Mouse (Mus musculus) embryonic facial prominence, embryonic 13.5 days (tissue): ENCODE measurements at regions not wholly inside any gene's neighbourhood (a gene's known extent, or its start where the extent isn't known, plus 50 kb on each side); places are given as distances from the start of the nearest gene placed in this dataset.

Experiments
- ATAC-seq: fragments of 200-750 bp; cut with Nextera tagmentation; 2 replicates; pipeline ENCODE4 v1.8.0; 2017; ENCODE audit warnings: low read depth; ENCODE audit not compliant: insufficient number of reproducible peaks, insufficient read depth, low FRiP score, low TSS enrichment
- H3K27ac ChIP-seq: fragments of 300-500 bp; sonication (generic); 2 replicates; pipeline ENCODE4 v1.5.1; 2015; ENCODE audit warnings: moderate library complexity, mild to moderate bottlenecking, inconsistent platforms
- H3K27me3 ChIP-seq: fragments of 300-500 bp; sonication (generic); 2 replicates; pipeline ENCODE4 v1.6.1; 2015; ENCODE audit warnings: mild to moderate bottlenecking, inconsistent platforms
- H3K36me3 ChIP-seq: fragments of 300-500 bp; sonication (generic); 2 replicates; pipeline ENCODE4 v1.6.1; 2015; ENCODE audit warnings: mild to moderate bottlenecking, inconsistent platforms
- H3K4me1 ChIP-seq: fragments of 300-500 bp; sonication (generic); 2 replicates; pipeline ENCODE4 v1.6.1; 2015; ENCODE audit warnings: inconsistent platforms
- H3K4me2 ChIP-seq: fragments of 300-500 bp; sonication (generic); 2 replicates; pipeline ENCODE4 v1.6.1; 2015; ENCODE audit warnings: moderate library complexity, mild to moderate bottlenecking, inconsistent platforms
- H3K4me3 ChIP-seq: fragments of 300-500 bp; sonication (generic); 2 replicates; pipeline ENCODE4 v1.5.1; 2015; ENCODE audit warnings: mild to moderate bottlenecking, inconsistent platforms
- H3K9ac ChIP-seq: fragments of 300-500 bp; sonication (generic); 2 replicates; pipeline ENCODE4 v1.6.1; 2015; ENCODE audit warnings: mild to moderate bottlenecking, inconsistent platforms
- H3K9me3 ChIP-seq: fragments of 300-500 bp; sonication (generic); 2 replicates; pipeline ENCODE4 v1.6.1; 2016; ENCODE audit warnings: inconsistent platforms
- WGBS: fragments of 180-500 bp; shearing (Covaris S2); methylation state at CpG from one replicate; pipeline ENCODE4 v1.1.7; 2015; ENCODE audit warnings: mixed read lengths; 5-methylcytosine and 5-hydroxymethylcytosine counted together

DNA sequence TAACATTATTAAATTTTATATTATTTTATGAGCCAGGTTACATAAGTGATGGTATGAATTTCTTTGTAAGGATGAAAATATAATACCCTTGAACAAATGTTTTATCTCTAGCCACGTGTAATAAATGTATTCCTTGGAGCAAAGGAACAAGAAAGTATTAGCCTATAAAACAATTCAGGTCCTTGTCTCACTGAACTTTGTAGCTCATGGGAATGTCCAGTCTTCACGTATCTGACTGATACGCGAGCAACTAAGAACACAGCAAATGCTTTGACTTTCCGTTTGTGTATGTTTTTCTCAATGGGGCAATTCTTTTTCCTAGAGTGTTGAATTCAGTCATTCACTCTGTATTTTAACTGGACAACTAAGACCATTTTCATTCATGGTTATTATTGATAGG is 216.9 kb upstream of the Mettl25 start:
- Histone ChIP-seq H3K27me3 (no peaks in the 10 kb centered on the region), H3K27ac (no peak overlapping the region), H3K4me3 (no peak overlapping the region), H3K36me3 (no peaks in the 10 kb centered on the region), H3K4me1 (no peaks in the 10 kb centered on the region), H3K9ac (no peak overlapping the region), H3K9me3 (no peaks in the 10 kb centered on the region), H3K4me2 (no peak overlapping the region)
- WGBS, result 85% methylated on average over 5 of the region's 5 CpGs
- no peak for ATAC-seq

DNA sequence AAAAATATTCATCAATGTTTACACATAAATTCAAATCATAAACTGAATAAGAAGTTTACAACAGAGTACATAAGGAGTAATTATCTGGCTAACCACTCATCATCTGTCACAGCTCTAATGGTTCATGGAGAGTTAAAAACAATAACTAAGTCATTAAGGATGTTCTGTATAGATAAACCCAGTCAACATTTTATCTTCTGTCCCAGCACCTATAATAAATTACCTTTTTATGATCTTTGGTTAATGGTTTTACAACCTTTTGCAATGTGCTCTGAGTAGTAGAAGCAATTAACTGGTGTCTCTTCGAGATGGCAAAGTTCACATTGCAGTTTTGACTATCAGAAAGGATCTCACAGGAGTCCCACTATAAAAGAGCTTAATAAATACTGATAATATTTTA is 197.3 kb upstream of the Mettl25 start:
- Histone ChIP-seq H3K4me2 (no peak overlapping the region), H3K27ac (no peak overlapping the region), H3K36me3 (no peaks in the 10 kb centered on the region), H3K4me1 (no peaks in the 10 kb centered on the region), H3K4me3 (no peak overlapping the region), H3K9ac (no peak overlapping the region), H3K9me3 (no peaks in the 10 kb centered on the region), H3K27me3 (no peaks in the 10 kb centered on the region)
- WGBS, result 78% methylated on average over 1 of the region's 1 CpGs
- ATAC-seq, result no peak

DNA sequence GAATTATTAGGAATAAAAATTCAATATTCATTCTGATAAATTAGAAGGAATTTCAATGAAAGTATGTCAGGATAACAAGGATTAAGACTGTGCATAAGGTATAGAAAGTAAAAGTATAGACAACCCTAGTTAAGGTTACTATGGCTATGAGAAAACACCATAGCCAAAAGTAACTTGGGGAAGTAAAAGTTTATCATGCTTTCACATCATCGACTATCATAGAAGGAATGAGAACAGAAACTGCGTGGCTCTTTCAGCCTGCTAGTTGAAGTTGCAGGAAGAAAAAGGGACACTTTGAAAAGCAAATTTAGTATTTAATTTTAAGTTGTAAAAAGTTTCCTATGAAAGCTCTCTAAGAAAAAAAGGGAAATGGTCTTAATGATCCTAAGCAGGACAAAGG is 196.9 kb upstream of the Mettl25 start:
- Histone ChIP-seq H3K4me2 (no peak overlapping the region), H3K4me1 (no peaks in the 10 kb centered on the region), H3K4me3 (no peak overlapping the region), H3K27ac (no peak overlapping the region), H3K36me3 (no peaks in the 10 kb centered on the region), H3K9me3 (no peaks in the 10 kb centered on the region), H3K9ac (no peak overlapping the region), H3K27me3 (no peaks in the 10 kb centered on the region)
- no peak for ATAC-seq
- 88% methylated on average over 2 of the region's 2 CpGs for WGBS

DNA sequence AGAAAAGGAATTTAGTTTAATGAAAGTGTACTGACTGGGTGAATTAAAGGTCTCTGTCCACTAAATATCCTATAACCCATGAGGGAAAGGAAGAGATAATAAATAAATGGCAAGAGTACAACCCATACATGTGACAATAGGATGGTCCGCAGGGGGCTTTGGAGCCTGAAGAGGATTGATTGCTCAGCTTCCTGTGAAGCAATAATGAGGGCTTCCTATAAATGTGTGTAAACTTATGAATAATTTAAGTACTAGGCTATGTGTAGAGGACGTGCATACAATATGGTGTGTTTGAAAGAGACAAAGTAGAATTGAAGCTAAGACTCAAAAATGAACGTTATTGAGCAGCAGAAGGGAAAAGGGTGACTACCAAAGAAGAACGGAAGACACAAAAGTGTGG is 192.2 kb upstream of the Mettl25 start:
- no peak for ATAC-seq
- no peaks in the 10 kb centered on the region for H3K4me1 ChIP-seq
- no peak overlapping the region for H3K9ac ChIP-seq
- H3K4me2 ChIP-seq, result no peak overlapping the region
- H3K27ac ChIP-seq, result no peak overlapping the region
- 84% methylated on average over 4 of the region's 4 CpGs for WGBS
- H3K27me3 ChIP-seq, result no peaks in the 10 kb centered on the region
- H3K4me3 ChIP-seq, result no peak overlapping the region
- H3K9me3 ChIP-seq, result no peaks in the 10 kb centered on the region
- no peaks in the 10 kb centered on the region for H3K36me3 ChIP-seq

DNA sequence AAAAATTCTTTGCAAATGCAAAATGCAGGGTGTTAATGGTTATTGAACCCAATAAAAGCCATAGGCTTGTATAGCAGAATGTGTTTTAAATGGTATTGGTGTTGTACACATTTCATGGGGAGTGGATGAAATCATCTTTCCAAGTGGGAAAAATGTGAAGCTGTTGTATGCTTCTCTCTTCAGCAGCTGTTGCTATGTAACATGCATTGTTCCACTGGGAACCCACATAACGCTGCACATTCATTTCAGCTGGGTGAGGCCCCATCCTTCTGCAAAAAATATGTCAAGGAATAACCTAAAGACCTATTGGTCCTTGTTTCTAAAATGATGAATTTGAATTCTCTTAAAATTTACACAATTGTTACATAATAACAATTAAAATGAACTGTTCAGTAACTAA is 183.5 kb upstream of the Mettl25 start:
- no peaks in the 10 kb centered on the region for H3K27me3 ChIP-seq
- H3K27ac ChIP-seq, result no peak overlapping the region
- H3K36me3 ChIP-seq, result no peaks in the 10 kb centered on the region
- H3K9ac ChIP-seq, result no peak overlapping the region
- peaks cover 3% of the 10 kb centered on the region; the same call in 1 of the 2 replicates for H3K4me1 ChIP-seq
- ATAC-seq, result no peak
- no peaks in the 10 kb centered on the region for H3K9me3 ChIP-seq
- no peak overlapping the region for H3K4me2 ChIP-seq
- H3K4me3 ChIP-seq, result no peak overlapping the region
- WGBS, result 66% methylated on average over 1 of the region's 1 CpGs

DNA sequence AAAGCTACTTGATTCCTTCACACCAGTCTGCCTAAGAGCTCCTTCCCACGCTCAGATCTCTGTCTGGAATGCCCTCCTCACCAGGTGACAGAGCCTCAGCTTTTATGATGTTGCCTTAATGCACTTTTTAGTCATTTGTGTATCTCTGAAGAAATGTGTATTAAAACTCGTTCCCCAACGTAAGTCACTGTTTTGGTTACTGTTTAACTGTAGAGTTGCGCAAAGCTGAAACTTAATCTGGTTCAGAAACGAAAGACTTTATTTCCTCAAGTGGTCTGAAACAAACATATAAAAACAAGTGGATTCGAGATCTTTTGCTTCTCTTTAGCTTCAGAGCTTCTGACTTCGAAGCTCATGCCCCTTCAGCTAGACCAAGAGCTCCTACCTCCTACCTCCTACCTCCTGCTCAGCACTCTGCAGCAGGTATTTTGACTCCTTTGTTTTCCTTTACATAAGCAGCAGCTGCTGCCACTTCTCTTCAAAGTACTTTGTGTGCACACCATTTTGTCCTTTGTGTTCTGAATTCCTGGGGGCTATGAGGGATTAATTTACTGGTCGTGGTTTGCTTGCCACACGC is 182.5 kb upstream of the Mettl25 start:
- no peak for ATAC-seq
- Histone ChIP-seq H3K27ac (no peak overlapping the region), H3K4me2 (no peak overlapping the region), H3K27me3 (no peaks in the 10 kb centered on the region), H3K4me1 (peaks cover 3% of the 10 kb centered on the region; the same call in 1 of the 2 replicates), H3K9me3 (no peaks in the 10 kb centered on the region), H3K36me3 (no peaks in the 10 kb centered on the region), H3K4me3 (no peak overlapping the region), H3K9ac (no peak overlapping the region)
- 46% methylated on average over 9 of the region's 9 CpGs for WGBS

DNA sequence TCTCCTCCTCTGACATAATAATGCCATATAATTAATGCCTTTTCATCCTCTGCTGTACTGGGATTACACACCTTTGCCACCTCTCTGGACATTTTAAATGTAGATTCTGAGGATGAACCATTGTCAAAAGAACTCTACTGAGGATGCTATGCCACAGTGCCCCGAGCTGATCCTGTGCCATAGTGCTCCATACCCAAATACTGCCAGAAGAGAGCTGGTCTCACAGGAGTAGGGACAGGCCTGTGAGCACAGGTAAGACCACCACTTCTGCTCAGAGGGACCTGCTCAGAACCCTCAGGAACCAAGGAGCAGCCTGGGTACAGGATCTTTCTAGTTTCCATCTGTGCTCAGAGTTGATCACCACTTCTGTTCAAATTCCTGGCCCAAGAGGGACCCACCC is 174.8 kb upstream of the Mettl25 start:
- Histone ChIP-seq H3K27me3 (no peaks in the 10 kb centered on the region), H3K36me3 (no peaks in the 10 kb centered on the region), H3K9me3 (no peaks in the 10 kb centered on the region), H3K4me3 (no peak overlapping the region), H3K9ac (no peak overlapping the region), H3K4me2 (no peak overlapping the region), H3K27ac (no peak overlapping the region), H3K4me1 (no peaks in the 10 kb centered on the region)
- no peak for ATAC-seq
- WGBS, result 68% methylated on average over 1 of the region's 1 CpGs

DNA sequence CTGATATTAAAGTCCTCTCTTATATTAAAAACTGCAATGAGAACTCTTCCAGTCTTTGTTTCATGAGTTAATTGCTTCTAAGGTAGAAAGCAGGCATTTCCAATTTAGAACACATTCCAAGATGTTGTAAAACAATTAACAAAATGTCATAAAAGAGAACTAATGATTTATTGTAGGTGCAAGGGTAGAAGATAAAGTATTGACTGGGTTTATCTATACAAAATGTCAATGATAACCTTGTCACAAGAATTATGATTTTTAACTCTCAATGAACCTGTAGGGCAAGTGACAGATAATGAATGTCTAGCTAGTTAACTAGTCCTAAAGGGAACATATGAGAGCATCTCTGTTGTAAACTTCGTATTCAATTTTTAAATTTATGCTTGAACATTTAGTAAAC is 174.3 kb upstream of the Mettl25 start:
- ATAC-seq, result no peak
- WGBS, result 85% methylated on average over 1 of the region's 1 CpGs

DNA sequence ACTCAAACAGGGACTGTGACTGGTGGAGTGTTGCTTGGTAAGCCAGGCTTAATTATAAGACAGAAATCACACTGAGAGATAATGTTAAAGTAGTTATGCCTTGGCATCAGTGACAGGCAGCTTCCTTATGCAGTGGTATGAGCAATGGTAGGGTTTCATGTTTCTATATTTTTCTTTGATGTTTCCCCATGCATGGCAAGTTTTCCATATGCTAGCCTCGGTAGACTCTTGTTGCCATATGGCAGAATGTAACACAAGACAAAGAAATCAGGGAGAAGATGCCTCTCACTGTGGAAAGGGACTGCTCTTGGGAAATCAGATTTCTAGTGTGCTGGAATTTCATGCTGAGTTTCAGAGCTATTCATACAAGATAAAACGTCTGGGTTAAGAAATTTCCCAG is 169.0 kb upstream of the Mettl25 start:
- H3K4me3 ChIP-seq, result no peak overlapping the region
- no peak overlapping the region for H3K27ac ChIP-seq
- no peak for ATAC-seq
- WGBS, result 15% methylated on average over 2 of the region's 2 CpGs
- H3K27me3 ChIP-seq, result no peaks in the 10 kb centered on the region
- H3K4me2 ChIP-seq, result no peak overlapping the region
- no peaks in the 10 kb centered on the region for H3K36me3 ChIP-seq
- H3K9ac ChIP-seq, result no peak overlapping the region
- no peaks in the 10 kb centered on the region for H3K4me1 ChIP-seq
- no peaks in the 10 kb centered on the region for H3K9me3 ChIP-seq

More for the DNA sequence above, 174.3 kb upstream of the Mettl25 start:
- Histone ChIP-seq H3K4me1 (no peaks in the 10 kb centered on the region), H3K4me3 (no peak overlapping the region), H3K27me3 (no peaks in the 10 kb centered on the region), H3K9ac (no peak overlapping the region), H3K9me3 (no peaks in the 10 kb centered on the region), H3K27ac (no peak overlapping the region), H3K36me3 (no peaks in the 10 kb centered on the region), H3K4me2 (no peak overlapping the region)

DNA sequence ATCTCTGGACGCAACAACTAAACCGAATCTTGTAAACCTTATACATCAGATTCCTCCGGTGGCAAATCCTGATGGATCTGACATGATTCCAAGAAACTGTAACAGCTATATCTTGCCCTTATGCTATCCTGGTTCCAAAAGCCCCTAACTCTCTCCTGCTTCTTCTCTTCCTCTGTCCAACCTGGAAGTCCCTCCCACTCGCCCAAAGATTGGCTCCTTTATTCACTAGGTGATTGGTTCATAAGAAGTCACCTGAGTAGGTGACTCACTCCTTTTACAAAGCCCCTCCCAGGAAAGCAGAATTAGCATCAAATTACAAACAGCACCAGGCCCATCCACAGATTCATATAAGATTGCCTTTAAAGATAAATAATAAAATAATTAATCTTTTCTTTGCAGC is 166.2 kb upstream of the Mettl25 start:
- H3K4me3 ChIP-seq, result no peak overlapping the region
- ATAC-seq, result no peak
- H3K27me3 ChIP-seq, result no peaks in the 10 kb centered on the region
- 93% methylated on average over 4 of the region's 4 CpGs for WGBS
- no peaks in the 10 kb centered on the region for H3K36me3 ChIP-seq
- no peaks in the 10 kb centered on the region for H3K4me1 ChIP-seq
- no peaks in the 10 kb centered on the region for H3K9me3 ChIP-seq
- H3K4me2 ChIP-seq, result no peak overlapping the region
- no peak overlapping the region for H3K27ac ChIP-seq
- H3K9ac ChIP-seq, result no peak overlapping the region

DNA sequence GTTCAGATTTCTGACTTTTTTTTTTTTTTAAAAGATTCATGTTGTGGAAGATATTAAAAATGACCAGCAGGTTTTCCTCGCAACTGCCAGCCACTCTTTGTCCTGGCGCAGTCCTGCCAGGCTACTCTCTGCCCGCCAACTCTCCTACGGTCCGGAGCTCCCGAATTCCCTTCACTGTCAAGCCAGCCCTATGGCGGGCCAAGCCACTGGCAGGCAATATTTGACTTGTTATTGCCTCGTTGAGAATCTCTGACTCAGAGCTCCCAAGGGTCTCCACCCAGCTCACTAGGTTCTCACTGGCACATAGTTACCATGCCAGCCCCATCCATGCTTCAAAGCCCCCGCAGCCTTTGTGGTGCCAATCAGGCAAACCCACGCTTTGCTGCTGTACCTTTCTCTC is 165.7 kb upstream of the Mettl25 start:
- no peaks in the 10 kb centered on the region for H3K27me3 ChIP-seq
- H3K4me2 ChIP-seq, result no peak overlapping the region
- H3K4me3 ChIP-seq, result no peak overlapping the region
- H3K36me3 ChIP-seq, result no peaks in the 10 kb centered on the region
- H3K9me3 ChIP-seq, result no peaks in the 10 kb centered on the region
- no peaks in the 10 kb centered on the region for H3K4me1 ChIP-seq
- ATAC-seq, result no peak
- H3K9ac ChIP-seq, result no peak overlapping the region
- WGBS, result 88% methylated on average over 10 of the region's 10 CpGs
- no peak overlapping the region for H3K27ac ChIP-seq

DNA sequence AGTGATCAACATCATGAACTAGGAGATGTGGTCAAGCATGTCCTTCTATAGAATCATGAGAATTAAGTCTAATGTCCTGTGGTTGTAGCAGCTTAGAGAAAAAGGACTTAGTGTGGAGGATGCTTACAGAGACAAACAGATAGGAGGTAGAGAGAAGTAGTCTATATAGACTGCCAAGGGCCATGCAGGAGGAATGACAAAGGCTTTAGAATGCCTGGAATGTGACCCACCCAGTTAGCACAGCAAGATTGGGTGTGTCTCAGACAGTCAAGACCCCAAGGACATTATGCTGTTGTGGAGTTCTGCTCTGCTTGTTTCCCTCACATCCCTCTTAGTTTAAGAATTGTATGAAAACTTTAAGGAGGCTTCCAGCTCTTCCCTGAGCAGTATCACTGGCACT is 164.9 kb upstream of the Mettl25 start:
- Histone ChIP-seq H3K4me2 (no peak overlapping the region), H3K27ac (no peak overlapping the region), H3K9me3 (no peaks in the 10 kb centered on the region), H3K36me3 (no peaks in the 10 kb centered on the region), H3K4me3 (no peak overlapping the region), H3K27me3 (no peaks in the 10 kb centered on the region), H3K9ac (no peak overlapping the region), H3K4me1 (no peaks in the 10 kb centered on the region)
- no peak for ATAC-seq

DNA sequence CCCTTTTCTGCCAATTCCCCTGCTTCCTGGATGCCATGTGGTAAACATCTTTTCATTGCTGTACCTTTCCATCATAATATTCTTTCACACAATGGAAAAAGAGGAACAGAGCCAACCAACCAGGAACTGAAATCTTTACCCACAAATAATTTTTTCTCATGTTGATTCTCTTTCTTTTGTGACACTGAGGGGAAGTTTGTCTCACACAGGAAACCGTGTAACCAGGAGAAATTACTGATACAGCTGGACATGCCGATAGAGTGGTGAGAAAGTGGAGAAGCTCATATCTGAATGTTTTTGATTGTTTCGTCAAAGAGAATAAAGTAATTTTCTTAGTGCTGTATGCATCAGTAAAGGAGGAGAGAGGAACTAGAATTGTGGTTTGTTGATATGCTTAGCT is 116.3 kb upstream of the Mettl25 start:
- ATAC-seq, result no peak
- WGBS, result 79% methylated on average over 3 of the region's 3 CpGs
- H3K4me2 ChIP-seq, result no peak overlapping the region
- H3K9me3 ChIP-seq, result no peaks in the 10 kb centered on the region
- H3K9ac ChIP-seq, result no peak overlapping the region
- H3K27ac ChIP-seq, result no peak overlapping the region
- no peak overlapping the region for H3K4me3 ChIP-seq
- no peaks in the 10 kb centered on the region for H3K36me3 ChIP-seq
- no peaks in the 10 kb centered on the region for H3K4me1 ChIP-seq
- H3K27me3 ChIP-seq, result no peaks in the 10 kb centered on the region
